Mouse (Mus musculus) layer of hippocampus, adult 8-10 months (tissue): ENCODE results near the gene Chdh. TPM values are rescaled to one million over a fixed set of nuclear protein-coding genes. Genes with fewer than 3 reads are reported as not detected.
A peak's percentile ranks its signal among the peaks of the same experiment; 100 is the strongest.

ENCODE experiments used
- DNase-seq, 2 experiments: peaks; one replicate each; pipeline ENCODE4 v3.0.0; 2022; ENCODE audit warnings: low spot score in 2 of 2
- total RNA-seq, 4 experiments: library from RNA; stranded (reverse); gene quantifications; 2 replicates each; pipeline ENCODE4 v1.2.4; 2022

Gene Chdh
- 1 to 10 TPM; 2.5 to 3.4 (median 3.1) TPM for total RNA-seq

GRCm38 (mm10) chr14:30008733-30009575 is at the start of gene Chdh, which contains the start of gene Il17rb:
Gene Chdh, plus strand, starts transcription at chr14:30009023.
Gene Il17rb, minus strand, starts transcription at chr14:30008896.
- DNase-seq, result peak in 1 of 2 experiments; percentile 40

- no peak for DNase-seq
Observed at GRCm38 (mm10) chr14:29967611-29968010, 41.2 kb upstream of the Chdh start.

GRCm38 (mm10) chr14:29968075-29968821 is 40.6 kb upstream of the Chdh start, which contains the start of gene Selenok:
Gene Selenok, plus strand, starts transcription at chr14:29968308.
- DNase-seq, result peak; percentile 96 to 99

DNA sequence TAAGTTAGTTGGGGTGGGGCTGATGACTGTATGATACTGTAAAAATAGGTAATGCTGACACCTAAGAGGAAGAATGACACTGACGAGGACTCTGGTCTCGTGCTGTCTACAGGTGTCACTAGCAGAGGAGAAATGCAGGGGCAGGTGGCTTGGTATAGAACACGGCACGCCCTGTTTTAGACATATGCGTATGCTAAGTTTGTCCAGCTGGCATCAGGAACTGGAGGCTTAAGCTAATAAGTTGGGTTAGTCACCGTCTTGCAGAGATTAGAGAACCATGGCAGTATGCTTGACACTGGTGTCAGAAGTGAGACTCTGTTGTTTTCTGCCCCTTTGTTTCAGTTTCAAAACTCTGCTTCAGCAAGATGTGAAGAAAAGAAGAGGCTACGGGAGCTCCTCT is 37.4 kb upstream of the Chdh start:
- DNase-seq, result no peak

DNA sequence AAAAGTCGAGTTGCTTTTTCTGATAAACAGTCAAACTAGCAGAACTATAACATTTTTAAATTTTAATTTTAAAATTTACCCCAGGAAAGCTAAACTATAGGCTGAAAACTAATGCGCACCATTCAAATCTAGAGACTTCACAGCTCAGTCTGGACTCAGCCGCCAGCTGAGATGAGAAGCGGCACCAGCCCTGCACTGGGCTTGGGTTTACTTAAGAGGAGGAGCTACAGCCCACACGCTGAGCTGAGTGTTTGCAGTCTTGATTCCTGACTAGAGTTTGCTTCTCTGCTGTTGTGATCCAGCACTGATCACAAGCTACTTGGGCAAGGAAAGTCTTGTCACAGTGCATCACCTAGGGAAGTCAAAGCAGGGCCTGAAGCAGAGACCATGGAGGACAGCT is 36.8 kb upstream of the Chdh start:
- no peak for DNase-seq

DNA sequence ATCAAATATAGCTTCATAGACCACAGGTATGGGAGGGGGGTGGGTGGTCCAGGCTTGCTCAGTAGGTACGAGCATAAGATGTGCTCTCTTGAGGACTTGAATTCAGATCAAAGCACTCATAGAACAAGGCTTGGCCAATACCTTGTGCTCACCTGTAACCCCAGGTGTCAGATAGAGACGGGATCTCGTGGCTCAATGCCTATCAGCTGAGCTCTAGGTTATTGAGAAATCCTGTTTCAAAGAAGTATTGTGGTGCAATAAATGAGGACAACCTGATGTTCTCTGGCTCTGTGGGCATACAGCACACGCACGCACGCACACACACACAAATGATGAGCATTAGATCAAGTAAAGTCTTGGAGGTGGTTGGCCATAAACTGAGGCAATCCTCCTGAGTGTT is 31.9 kb upstream of the Chdh start:
- no peak for DNase-seq

DNA sequence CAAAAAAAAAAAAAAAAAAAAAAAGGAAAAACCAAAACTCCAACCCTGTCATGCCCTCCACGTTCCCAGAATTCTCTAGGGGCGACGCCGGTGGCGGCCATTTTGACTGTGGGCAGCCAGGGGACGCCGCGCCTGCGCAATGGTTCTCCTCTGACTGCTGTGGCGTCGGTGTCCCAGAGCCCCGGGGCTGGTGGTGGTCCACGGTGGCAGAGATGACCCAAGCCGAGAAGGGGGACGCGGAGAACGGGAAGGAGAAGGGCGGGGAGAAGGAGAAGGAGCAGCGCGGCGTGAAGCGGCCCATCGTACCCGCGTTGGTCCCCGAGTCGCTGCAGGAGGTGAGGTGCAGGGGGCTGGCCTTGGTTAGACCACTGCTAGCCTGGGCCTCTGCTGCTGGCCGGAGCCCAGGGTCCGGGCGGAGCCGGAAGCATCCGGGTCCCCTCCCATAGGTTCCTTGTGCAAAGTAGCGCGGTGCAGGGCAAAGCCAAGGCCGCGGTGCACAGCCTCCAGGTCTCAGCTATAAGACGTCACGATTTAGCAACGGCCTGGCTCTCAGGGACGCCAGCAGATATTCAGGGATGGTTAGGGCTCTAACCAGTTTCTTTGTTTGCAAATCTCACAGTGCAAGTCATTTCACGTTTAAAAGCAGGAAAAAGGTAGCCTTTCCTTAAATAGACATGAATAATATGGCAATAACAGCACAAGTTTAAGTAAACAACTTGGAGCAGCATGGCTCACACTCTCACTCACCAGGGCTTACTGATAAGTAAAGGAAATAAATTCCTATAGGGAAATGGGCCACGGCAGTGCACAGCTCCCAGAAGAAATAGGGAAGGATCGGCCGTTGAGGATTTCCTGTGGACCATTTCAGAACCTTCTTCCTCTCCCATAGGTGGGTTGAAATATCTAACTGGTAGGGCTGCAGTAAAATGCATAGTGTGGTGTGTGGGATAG is 30.3 kb upstream of the Chdh start, which contains the start of gene Actr8:
Actr8 (plus strand) TSS at position 84 of the 951 bp plus-strand sequence.
- DNase-seq, result peak; percentile 85 to 90

DNA sequence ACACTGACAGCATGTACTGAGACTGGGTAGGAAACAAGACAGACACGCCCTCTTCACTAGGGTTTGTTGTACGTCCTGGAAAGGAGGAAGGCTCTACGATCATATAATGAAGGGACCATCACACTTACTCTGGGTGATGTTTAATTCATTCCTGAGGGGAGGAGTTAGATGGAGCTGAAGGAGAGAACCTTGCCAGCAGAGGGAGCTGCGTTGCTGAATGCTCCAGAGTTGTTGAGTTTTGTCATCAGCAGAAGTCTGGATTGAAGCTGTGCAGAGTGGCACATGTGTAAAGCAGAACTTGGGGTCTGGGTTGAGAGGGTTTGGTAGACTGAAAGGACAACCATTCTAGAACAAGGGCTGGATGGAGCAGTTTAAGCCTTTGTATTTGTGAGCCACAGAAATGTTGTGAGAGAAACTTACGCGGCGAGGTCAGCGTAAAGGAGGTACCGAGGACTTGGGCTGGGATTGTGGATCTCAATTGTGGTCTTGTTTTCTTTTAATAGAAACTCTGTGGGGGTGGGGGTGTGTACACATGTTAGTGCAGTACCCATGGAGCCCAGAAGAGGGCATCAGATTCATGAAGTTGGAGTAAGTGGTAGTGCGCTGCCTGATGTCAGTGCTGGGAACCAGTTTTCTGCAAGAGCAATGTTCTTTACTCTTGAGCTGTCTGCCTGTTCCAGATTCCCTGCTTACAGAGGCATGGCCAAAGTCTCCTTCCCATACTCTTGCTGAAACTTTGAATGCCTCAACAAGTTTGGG is 28.2 kb upstream of the Chdh start:
- DNase-seq, result no peak

GRCm38 (mm10) chr14:29986096-29986495 is 22.7 kb upstream of the Chdh start:
- no peak for DNase-seq

GRCm38 (mm10) chr14:29987276-29987675 is 21.5 kb upstream of the Chdh start:
- no peak for DNase-seq

DNA sequence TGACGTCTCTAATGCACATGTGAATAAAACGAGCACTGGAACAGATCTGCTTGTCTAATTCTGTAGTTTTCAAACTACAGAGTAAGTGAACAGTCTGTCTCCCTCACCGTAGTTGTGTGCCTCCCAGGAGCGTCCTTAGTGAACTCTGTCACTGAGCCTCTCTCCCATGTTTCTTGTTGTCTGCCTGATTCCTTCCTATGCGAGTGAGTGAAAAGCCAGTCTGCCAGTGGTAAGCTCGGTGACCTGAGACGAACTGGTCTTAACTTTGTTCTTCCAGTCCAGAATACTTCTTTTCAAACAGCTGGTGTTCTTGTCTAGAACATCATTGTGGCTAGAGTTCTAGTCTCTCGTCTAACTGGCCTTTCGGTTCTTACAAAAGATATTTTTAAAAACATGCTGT is 21.1 kb upstream of the Chdh start:
- DNase-seq, result no peak

- no peak for DNase-seq
Observed at GRCm38 (mm10) chr14:29988337-29988736, 20.5 kb upstream of the Chdh start.

DNA sequence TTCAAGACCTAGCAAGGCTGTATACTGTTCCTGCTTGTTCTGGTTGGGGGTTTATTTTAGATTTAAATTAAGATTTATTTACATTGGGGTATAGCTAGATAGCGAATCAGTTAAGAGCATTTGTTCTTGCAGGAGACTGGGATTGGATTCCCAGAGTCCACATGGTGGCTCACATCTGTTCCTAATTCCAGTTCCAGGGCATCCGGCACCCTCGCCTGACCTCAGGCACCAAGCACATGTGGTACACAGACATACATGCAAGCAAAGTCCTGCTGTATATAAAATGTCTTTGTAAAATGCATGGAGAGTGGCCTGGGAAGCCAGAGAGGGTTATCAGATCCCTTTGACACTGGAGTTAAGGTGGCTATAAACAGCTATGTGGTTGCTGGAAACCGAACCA is 13.8 kb upstream of the Chdh start:
- DNase-seq, result no peak

DNA sequence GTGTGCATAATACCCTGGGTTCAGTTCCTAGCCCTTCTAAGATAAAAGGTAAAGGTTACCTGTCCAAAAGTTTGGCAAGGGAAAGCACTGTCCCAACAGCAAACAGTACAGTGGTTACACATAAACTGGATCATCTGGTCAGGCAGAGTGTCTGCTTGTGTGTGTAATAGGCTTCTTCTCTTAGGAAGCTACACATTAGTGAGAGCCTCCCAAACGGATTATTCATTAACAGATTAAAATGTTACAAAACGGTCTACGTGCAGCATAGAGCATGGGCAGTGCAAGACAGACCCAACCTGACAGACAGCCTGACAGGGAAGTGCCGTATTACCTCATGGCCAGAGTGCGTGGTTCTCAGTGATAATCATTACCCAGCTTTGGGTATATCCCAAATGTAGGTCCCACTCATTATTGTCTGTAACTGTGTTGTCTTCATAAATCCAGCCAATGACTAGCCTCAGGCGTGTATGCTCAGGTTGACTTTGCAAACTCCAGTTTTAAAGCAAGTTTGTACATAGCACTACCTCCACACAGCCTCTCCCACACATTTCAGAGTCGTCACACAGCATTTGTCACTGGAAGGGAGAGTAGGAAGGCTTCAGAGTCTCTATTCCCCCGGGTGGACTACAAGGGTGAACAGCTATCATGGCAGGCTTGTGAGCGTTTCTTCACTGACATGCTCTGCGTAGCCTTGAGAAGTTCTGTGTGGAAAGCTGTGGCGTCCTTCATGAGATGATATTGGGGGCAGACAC is 12.6 kb upstream of the Chdh start:
- DNase-seq, result no peak

DNA sequence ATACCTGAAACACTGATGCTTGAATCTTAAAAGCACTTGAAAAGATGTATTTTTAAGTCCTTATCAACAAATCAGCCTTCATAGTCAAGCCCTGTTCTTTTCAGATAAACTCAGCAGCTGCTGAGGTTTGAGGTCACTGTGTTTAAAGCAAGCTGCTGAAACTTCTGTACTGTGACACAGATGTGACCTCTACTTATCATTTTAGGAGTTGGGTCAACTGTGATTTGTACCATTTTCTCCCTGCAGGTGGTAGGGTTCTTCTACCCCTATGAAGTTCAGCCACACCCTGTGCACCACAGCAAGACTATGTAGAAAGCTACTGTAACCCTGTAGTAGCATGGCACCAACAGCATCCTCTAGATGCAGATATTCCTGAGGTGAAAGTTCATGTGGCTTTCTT is 11.5 kb upstream of the Chdh start:
- DNase-seq, result no peak

- DNase-seq, result no peak
Observed at GRCm38 (mm10) chr14:29998747-29999474, 9.9 kb upstream of the Chdh start.

- no peak for DNase-seq
Observed at GRCm38 (mm10) chr14:29999475-29999811, 9.4 kb upstream of the Chdh start.

- DNase-seq, result peak; percentile 37 to 52
Observed at GRCm38 (mm10) chr14:30009864-30010560, 1.2 kb downstream of the Chdh start.
